Mouse (Mus musculus) left cerebral cortex, adult 2 months (tissue): Measurements from ENCODE around the gene Zbtb20. TPM values are rescaled to one million over a fixed set of nuclear protein-coding genes. Genes with fewer than 3 reads are reported as not detected.

Experiments
- DNase-seq, 2 experiments: peaks; one replicate each; pipeline ENCODE4 v3.0.0; 2021 to 2022; ENCODE audit warnings: low spot score in 2 of 2, mixed read lengths in 1 of 2; ENCODE audit errors: extremely low spot score in 1 of 2
- H3K27ac ChIP-seq: fragments of 200-600 bp; 2 replicates; pipeline ENCODE4 v1.8.1; 2022
- H3K4me3 ChIP-seq: fragments of 200-600 bp; 2 replicates; pipeline ENCODE4 v1.8.1; 2022
- CTCF ChIP-seq: fragments of 200-600 bp; IDR thresholded peaks from 2 replicates; pipeline ENCODE4 v1.8.1; 2022; ENCODE audit warnings: antibody characterized with exemption, mild to moderate bottlenecking, moderate library complexity
- intact Hi-C: fragments of 180-260 bp; cut with DNase I; formaldehyde crosslinking; loops from one replicate; pipeline ENCODE4 v1.15.1; 2025
- total RNA-seq, 2 experiments: library from RNA; stranded (reverse); gene quantifications; 2 replicates each; pipeline ENCODE4 v1.2.3; 2021

Gene Zbtb20
- total RNA-seq, 2 experiments from 2014 or later, result 46.5 to 57.6 TPM

DNA sequence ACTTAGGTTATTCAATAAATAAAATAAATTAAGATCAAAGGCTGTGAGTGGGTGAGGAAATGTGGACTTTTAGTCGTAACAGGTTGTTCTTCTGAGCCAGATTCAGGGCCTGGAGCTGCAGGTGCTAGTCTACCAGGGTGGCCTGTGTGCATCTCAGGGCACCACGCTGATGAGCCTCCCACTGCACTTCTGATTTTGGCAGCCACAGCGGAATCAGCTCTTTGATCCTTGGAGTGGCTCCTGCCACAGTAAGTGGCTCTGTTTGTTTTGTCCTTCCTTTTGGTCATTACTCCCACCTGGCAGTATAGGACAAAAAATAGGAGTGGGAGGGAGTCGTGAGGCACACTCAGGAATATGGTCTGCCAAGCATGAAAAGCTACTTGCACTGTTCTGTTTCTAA, 354.6 kb downstream of the Zbtb20 start:
- DNase-seq, result no peak
- Histone ChIP-seq H3K27ac (no peak overlapping the region), H3K4me3 (no peak overlapping the region)
- intact Hi-C loops, result no loop called here
- TF ChIP-seq CTCF, result no peak

DNA sequence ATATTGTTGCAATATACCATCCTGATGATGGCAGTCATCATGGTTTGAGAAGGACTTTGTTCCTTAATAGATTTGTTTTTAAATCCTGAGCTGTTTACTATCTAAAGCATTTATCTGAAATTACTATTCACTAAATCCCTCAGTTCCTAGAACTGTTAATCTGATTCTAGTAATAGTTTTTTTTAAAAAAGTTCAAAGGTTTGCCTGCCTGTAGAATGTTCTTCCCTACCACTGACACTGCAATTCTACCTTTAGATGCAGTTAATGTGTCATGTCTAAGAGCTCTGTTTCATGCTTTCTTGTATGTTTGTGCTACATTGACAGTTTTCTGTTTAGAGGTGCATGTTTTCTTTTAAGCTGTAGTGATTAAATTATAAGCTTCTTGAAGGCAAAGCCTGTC, 358.6 kb downstream of the Zbtb20 start:
- intact Hi-C loops, result no loop called here
- DNase-seq, result no peak
- TF ChIP-seq CTCF, result no peak
- H3K27ac ChIP-seq, result no peak overlapping the region
- no peak overlapping the region for H3K4me3 ChIP-seq

DNA sequence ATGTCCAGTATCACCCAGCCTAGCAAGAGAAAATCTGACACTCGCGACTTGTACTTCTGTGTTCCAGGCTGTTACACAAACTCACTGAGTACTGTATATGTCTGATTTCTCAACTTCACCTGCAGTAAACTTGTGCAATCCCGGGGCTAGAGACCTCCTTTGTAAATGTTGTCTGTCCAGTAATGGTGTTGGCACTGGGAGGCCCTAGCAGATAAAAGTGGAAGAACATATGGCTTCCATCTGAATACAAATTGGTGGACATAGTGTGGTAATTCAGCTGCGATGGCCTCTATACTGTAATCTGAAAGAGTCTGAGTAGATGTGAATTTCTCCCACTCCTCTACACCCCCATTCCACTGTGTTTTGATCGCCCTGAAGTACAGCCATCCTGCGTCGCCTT, 359.6 kb downstream of the Zbtb20 start:
- intact Hi-C loops, result no loop called here
- DNase-seq, result no peak
- no peak for TF ChIP-seq CTCF
- H3K4me3 ChIP-seq, result no peak overlapping the region
- H3K27ac ChIP-seq, result peak overlapping the region; percentile 61; the same call in 1 of the 2 replicates

DNA sequence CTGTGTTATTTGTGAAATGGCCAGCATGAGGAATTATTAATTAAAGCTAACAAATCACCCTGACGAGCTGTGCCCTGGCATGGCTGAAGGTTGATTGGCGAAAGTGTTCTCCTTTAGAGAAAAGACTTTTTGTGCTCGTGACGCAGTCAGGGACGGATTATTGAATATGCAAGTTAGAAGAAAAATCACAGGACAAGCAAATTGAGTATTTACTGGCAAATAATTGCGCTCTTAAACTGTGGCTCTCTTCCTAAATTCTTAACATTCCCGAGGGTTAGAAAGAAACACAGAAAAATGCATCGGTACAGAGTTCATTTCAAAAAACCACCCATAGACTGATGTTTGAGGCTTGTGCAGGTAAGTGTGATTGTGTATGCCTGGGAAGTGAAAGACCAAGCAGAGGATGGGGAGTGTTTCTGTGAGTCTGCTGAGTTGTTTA, 360.1 kb downstream of the Zbtb20 start:
- intact Hi-C loops, result no loop called here
- H3K27ac ChIP-seq, result peak overlapping the region; percentile 61; the same call in 1 of the 2 replicates
- DNase-seq, result no peak
- TF ChIP-seq CTCF, result no peak
- peak overlapping the region; percentile 1; the same call in 1 of the 2 replicates for H3K4me3 ChIP-seq

DNA sequence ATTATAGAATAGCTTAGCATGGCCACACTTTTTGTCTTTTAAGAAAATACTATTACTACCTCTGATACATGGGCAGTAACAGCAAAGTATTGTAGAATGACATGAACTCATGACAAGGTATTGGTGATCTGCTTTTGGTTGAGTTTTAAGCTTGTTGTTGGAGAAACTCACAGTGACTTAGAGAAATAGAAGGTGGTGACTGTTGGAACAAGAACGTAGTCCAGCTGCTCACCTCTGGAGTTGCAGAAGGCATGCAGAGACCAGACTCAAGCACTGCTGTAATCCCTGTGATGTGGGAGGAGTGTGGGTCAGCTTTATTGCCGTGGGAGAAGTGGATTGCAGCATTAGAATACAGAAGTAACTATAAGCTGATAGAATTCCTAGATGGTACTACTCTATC, 361.9 kb downstream of the Zbtb20 start:
- TF ChIP-seq CTCF, result no peak
- no peak for DNase-seq
- Histone ChIP-seq H3K4me3 (no peak overlapping the region), H3K27ac (no peak overlapping the region)
- intact Hi-C loops, result no loop called here

DNA sequence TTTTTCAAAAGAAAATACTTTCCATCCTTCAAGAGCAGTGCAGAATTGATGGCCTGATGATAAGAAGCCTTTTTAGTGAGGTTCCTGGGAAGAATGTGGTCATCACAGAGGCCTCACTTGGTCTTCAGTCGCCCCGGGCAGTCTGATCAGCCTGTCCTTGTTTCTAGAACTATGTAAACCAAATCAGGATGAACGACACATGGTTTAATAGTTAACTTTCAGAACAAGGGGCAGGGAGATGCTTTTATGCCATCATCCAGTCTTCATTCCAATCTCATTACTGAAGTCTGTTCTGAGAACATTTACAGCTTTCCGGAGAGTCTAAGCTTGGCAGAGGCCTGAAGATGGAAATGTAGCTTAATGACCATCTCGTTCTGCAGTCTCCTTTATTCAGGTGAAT, 371.3 kb downstream of the Zbtb20 start:
- intact Hi-C loops, result no loop called here
- H3K27ac ChIP-seq, result no peak overlapping the region
- TF ChIP-seq CTCF, result no peak
- no peak for DNase-seq
- H3K4me3 ChIP-seq, result no peak overlapping the region

DNA sequence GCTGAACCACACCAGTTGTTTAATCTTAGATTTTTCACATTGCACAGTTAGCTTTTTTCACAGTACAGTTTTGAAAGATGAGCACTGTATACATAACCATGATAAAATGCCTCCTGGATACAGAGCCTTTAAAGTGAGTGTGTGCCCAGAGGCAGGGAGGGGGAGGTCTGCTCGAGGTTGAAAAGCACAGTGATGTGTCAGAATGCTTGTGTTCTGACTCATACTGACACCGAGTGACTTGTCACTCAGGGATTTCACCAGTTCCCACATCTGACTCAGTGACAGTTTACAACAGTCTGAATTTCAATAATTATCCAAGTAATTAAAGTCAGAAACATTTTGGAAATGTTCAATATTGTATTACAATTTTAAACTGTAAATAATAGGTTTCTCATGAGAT, 377.4 kb downstream of the Zbtb20 start:
- no peak overlapping the region for H3K4me3 ChIP-seq
- no peak overlapping the region for H3K27ac ChIP-seq
- DNase-seq, result peak in 1 of 2 experiments; percentile 19
- intact Hi-C loops, result no loop called here
- no peak for TF ChIP-seq CTCF

DNA sequence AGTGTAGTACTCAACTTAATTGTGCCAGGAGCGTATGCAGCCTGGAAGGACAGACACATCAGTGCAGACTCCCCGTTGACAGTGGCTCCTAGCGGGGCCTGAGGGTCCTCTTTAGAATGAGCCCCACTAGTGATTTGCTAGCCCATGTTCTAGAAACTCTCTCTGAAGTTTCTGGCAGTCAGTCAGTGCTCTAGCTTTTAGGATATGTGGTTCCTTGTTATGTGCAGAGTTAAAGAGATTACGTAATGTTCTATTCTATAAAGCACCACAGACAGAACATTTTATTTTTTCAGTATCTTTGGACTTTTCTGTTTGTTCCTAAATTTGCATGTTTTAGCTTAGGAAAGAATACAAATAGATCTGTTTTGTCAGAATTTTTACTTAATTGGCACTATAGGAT, 378.1 kb downstream of the Zbtb20 start:
- Histone ChIP-seq H3K4me3 (no peak overlapping the region), H3K27ac (no peak overlapping the region)
- intact Hi-C loops, result no loop called here
- DNase-seq, result no peak
- TF ChIP-seq CTCF, result no peak

DNA sequence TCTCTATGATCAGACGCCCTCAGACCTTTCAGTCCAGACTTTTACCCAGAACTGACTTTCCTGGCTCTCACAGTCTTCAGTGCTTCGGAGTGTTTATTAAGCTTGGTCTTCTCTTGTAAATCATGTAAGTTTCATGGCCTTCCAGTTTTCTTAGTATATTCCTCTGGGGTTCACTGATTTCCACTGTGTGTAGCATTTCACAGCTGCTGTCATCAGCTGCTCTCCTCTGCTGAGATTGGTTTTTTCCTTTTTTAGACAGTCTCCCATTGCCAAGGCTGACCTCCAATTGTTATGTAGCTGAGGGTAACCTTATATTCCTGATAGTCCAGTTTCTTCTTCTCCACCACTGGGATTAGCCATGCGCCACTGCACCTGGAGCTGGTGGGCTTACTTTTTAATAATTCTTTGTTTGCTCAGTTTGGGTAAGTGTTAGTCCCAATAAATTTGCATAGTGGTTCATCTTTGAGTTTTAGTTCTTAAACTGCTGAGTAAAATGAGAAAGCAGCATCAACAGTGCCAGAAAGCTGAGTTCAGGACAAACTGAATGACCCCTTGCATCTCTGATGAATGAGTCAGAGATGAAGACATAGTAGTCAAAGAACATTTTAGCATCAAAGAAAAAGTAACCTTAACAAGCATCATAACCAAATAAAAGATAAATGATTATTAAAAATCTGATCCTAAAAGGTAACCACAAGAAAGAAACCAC, 380.7 kb downstream of the Zbtb20 start:
- Histone ChIP-seq H3K4me3 (no peak overlapping the region), H3K27ac (no peak overlapping the region)
- intact Hi-C loops, result no loop called here
- no peak for TF ChIP-seq CTCF
- no peak for DNase-seq

DNA sequence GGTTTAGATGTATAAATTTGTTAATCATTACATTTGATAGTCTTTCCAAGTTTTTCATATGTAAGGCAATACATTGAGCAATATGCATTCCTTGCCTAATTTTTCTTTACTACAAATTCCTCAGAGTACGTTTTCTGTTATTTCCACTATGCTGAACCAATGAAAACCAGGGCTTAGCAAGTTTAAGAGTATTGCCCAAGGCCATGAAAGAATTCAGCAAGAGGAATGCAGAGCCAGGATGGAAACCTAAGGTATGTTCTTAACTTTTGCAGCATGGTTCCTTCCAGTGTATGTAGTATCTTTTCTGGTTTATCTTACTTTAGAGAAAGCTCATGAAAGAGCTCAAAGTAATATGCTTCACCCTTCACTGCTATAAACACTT, 381.2 kb downstream of the Zbtb20 start:
- no peak for TF ChIP-seq CTCF
- Histone ChIP-seq H3K4me3 (no peak overlapping the region), H3K27ac (no peak overlapping the region)
- intact Hi-C loops, result no loop called here
- no peak for DNase-seq

DNA sequence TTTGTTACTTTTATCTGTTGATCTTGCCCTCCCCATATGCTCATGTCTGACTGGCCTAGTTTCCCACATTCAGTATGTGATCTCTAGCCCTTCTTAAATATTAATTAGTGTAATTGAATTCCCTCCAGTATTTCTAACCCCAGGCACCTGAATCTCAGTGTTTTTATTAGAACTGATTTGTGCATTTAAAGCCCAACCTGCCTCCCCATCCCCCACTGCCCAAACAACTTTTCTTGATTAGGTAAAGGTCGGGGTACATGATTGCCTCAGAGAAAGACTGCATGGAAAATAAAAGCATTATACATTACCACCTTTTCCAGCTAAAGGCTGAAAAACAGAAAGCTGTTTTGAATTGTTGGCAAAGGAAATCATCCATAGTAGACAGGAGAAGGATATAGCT, 383.8 kb downstream of the Zbtb20 start:
- Histone ChIP-seq H3K4me3 (no peak overlapping the region), H3K27ac (no peak overlapping the region)
- no peak for DNase-seq
- no peak for TF ChIP-seq CTCF
- intact Hi-C loops, result no loop called here

DNA sequence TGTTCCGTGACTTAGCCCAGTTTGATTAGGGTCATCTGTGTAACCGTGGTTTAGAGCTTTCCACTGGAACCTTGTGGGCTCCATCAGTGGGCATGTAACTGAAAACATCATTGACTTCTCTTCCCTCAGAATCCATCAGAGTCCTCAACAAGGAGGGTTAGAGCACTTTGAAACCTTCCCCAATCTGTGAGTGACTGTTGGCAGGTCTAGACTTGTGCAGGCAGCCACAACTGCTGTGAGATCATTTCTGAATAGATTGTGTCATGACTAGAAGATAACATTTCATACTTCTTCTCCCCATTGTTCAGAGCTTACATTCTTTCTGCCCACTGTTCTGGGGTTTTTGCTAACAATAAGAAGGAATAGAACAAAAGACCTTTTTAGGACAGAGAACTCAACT, 385.2 kb downstream of the Zbtb20 start:
- TF ChIP-seq CTCF, result no peak
- Histone ChIP-seq H3K4me3 (no peak overlapping the region), H3K27ac (no peak overlapping the region)
- no peak for DNase-seq
- intact Hi-C loops, result no loop called here

DNA sequence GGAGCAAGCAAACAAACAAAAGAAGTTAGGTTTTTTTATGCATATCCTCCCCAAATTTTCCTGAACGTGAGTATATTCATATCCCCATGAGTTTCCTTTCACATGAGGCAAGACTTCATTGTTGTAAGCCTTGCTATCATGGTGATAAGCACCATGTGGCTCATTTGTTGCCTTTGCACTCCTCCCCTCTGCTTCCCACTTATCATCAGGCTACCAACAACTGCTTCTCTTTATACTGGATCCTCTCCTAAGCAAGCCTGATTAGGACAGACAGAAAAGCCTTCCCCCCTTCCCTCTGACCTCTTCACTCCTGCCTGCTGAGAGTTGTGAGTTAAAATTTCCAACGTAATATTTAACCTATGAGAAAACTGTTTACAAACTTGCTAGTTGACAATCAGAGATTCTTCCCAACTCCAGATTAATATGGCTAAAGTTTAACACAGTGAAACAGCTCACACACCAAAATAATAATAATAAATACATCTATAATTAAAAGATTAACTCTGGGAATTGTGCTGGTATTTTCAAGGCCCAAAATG, 398.4 kb downstream of the Zbtb20 start:
- intact Hi-C loops, result no loop called here
- Histone ChIP-seq H3K27ac (no peak overlapping the region), H3K4me3 (no peak overlapping the region)
- DNase-seq, result no peak
- no peak for TF ChIP-seq CTCF
